Mouse (Mus musculus): ENCODE data around the gene Mpp3. TPM values are rescaled to one million over a fixed set of nuclear protein-coding genes. Genes with fewer than 3 reads are reported as not detected.
A peak's percentile ranks its signal among the peaks of the same experiment; 100 is the strongest.

Gene Mpp3
- polyA plus RNA-seq, 1 experiment, result 3.8 TPM

DNA sequence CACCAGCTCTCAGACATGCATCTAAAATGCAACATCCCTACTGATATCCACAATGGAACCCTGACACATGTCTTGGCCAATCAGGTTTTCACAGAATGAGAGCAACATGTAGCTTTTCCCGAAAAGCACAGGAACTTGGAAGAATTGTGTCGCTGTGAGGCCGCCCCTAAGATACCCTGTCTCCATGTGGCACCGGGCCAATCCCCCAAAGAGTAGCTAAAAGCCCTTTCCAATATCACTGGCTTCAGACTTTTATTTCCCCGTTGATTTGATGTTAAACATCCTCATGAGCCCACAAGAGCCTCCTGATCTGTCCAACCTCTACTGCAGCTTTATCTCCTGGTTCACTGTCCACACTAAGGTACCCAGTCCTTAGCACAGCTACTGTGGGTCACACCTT lies 21.6 kb downstream of the Mpp3 start:
- Histone ChIP-seq H3K9ac (ENCODE audit: low read depth, poor library complexity, severe bottlenecking) (no peak overlapping the region), H3K4me3 (ENCODE audit: low read depth, low read length) (no peak overlapping the region), H3K36me3 (ENCODE audit: control insufficient read depth, insufficient read depth, low read length, poor library complexity, severe bottlenecking) (no peaks in the 10 kb centered on the region), H3K27me3 (ENCODE audit: control insufficient read depth, insufficient read depth, low read length, poor library complexity, severe bottlenecking) (no peaks in the 10 kb centered on the region), H3K9me3 (replicated peaks; ENCODE audit: control insufficient read depth, insufficient read depth, low read length, poor library complexity, severe bottlenecking) (no peaks in the 10 kb centered on the region), H3K27ac (ENCODE audit: insufficient read depth, low read length) (no peak overlapping the region), H3K4me1 (ENCODE audit: control insufficient read depth, insufficient read depth, low read length) (no peaks in the 10 kb centered on the region)
- TF ChIP-seq CTCF (IDR thresholded peaks at IDR 0.05; ENCODE audit: low read depth, low read length), result no peak
- TF ChIP-seq POLR2A (IDR thresholded peaks at IDR 0.05; ENCODE audit: insufficient read depth, low read length), result no peak
- TF ChIP-seq EP300 (IDR thresholded peaks at IDR 0.05; ENCODE audit: insufficient read depth, low read depth, low read length), result no peak

DNA sequence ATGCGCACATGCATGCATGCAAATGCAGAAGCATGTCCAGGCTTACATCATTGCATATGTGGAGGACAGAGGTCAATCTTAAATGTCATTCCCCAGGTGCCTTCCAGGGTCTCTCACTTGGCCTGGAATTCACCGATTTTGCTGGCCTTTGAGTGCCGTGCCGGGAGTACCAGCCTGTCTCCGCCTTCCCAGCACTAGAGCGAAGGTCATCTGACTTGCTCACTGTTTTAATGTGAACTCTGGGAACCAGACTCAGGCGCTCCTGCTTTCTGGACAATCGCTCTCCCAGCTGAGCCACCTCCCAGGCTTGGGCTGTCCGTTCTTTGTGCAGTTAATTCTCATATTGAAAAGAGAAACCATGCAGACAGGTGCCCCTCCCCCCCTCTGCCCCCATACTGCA lies 22.0 kb downstream of the Mpp3 start:
- H3K27me3 ChIP-seq (ENCODE audit: control insufficient read depth, insufficient read depth, low read length, poor library complexity, severe bottlenecking), result no peaks in the 10 kb centered on the region
- no peaks in the 10 kb centered on the region for H3K9me3 ChIP-seq (replicated peaks; ENCODE audit: control insufficient read depth, insufficient read depth, low read length, poor library complexity, severe bottlenecking)
- H3K9ac ChIP-seq (ENCODE audit: low read depth, poor library complexity, severe bottlenecking), result no peak overlapping the region
- no peak overlapping the region for H3K4me3 ChIP-seq (ENCODE audit: low read depth, low read length)
- TF ChIP-seq CTCF (IDR thresholded peaks at IDR 0.05; ENCODE audit: low read depth, low read length) (no peak), POLR2A (IDR thresholded peaks at IDR 0.05; ENCODE audit: insufficient read depth, low read length) (no peak), EP300 (IDR thresholded peaks at IDR 0.05; ENCODE audit: insufficient read depth, low read depth, low read length) (no peak)
- H3K4me1 ChIP-seq (ENCODE audit: control insufficient read depth, insufficient read depth, low read length), result no peaks in the 10 kb centered on the region
- no peaks in the 10 kb centered on the region for H3K36me3 ChIP-seq (ENCODE audit: control insufficient read depth, insufficient read depth, low read length, poor library complexity, severe bottlenecking)
- H3K27ac ChIP-seq (ENCODE audit: insufficient read depth, low read length), result no peak overlapping the region

DNA sequence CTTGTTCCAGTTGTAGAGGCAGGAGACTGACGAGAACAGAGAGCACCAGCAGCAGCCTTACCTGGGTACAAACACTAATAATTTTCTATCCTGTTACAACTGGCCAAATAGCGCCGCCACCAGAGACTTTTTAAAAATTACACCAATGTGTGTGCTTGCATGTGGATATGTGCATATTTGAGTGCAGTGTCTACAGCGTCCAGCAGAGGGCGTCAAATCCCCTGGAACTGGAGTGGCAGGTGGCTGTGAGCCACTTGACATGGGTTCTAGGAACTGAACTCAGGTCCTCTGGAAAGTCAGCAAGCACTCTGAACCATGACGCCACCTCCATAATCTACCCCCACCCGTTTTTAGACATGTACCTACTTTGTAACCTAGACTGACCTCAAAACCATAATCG lies 24.0 kb downstream of the Mpp3 start:
- Histone ChIP-seq H3K4me3 (ENCODE audit: low read depth, low read length) (no peak overlapping the region), H3K9me3 (replicated peaks; ENCODE audit: control insufficient read depth, insufficient read depth, low read length, poor library complexity, severe bottlenecking) (no peaks in the 10 kb centered on the region), H3K4me1 (ENCODE audit: control insufficient read depth, insufficient read depth, low read length) (no peaks in the 10 kb centered on the region), H3K9ac (ENCODE audit: low read depth, poor library complexity, severe bottlenecking) (no peak overlapping the region), H3K27me3 (ENCODE audit: control insufficient read depth, insufficient read depth, low read length, poor library complexity, severe bottlenecking) (no peaks in the 10 kb centered on the region), H3K36me3 (ENCODE audit: control insufficient read depth, insufficient read depth, low read length, poor library complexity, severe bottlenecking) (no peaks in the 10 kb centered on the region), H3K27ac (ENCODE audit: insufficient read depth, low read length) (no peak overlapping the region)
- TF ChIP-seq CTCF (IDR thresholded peaks at IDR 0.05; ENCODE audit: low read depth, low read length), result peak; percentile 68
- no peak for TF ChIP-seq POLR2A (IDR thresholded peaks at IDR 0.05; ENCODE audit: insufficient read depth, low read length)
- no peak for TF ChIP-seq EP300 (IDR thresholded peaks at IDR 0.05; ENCODE audit: insufficient read depth, low read depth, low read length)

DNA sequence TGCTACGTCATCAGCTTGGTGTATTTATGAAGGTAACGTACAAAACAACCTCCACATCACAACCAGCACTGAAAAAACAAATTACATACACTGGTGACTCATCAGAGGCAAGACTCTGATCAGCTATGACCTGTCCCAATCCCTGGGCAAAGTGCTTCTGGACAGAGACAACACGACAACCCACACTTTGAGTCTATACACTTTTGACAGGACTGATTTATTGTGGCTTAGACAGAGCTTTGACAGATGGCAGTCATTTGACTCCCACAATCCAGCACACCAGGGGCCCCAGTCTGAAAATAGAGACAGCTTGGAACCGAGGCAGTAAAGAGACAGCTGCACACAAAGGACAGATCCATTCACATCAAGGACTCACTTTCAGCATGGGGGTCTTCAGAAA lies 28.8 kb downstream of the Mpp3 start:
- H3K27me3 ChIP-seq (ENCODE audit: control insufficient read depth, insufficient read depth, low read length, poor library complexity, severe bottlenecking), result no peaks in the 10 kb centered on the region
- no peak for TF ChIP-seq POLR2A (IDR thresholded peaks at IDR 0.05; ENCODE audit: insufficient read depth, low read length)
- no peak for TF ChIP-seq CTCF (IDR thresholded peaks at IDR 0.05; ENCODE audit: low read depth, low read length)
- TF ChIP-seq EP300 (IDR thresholded peaks at IDR 0.05; ENCODE audit: insufficient read depth, low read depth, low read length), result no peak

DNA sequence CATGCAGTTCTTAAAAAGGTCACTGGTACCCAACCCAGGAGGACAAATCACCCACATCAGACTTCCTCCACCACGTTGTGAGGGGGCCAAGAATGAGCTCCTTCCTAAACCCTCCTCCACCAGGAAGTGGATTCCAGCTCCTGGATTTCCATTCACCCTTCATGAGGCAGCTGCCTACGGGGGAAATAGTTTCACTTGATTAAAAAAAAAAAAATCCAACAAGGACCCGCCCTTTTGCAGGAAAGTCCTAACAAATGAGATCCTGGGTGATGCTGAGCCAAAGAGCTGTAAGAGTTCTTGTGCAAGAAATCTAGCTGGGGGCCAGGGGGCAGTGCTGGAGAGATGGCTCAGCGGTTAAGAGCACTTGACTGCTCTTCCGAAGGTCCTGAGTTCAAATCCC lies 30.0 kb downstream of the Mpp3 start:
- H3K4me1 ChIP-seq (ENCODE audit: control insufficient read depth, insufficient read depth, low read length), result no peaks in the 10 kb centered on the region
- TF ChIP-seq POLR2A (IDR thresholded peaks at IDR 0.05; ENCODE audit: insufficient read depth, low read length) (no peak), EP300 (IDR thresholded peaks at IDR 0.05; ENCODE audit: insufficient read depth, low read depth, low read length) (no peak), CTCF (IDR thresholded peaks at IDR 0.05; ENCODE audit: low read depth, low read length) (no peak)
- no peaks in the 10 kb centered on the region for H3K27me3 ChIP-seq (ENCODE audit: control insufficient read depth, insufficient read depth, low read length, poor library complexity, severe bottlenecking)
- no peak overlapping the region for H3K9ac ChIP-seq (ENCODE audit: low read depth, poor library complexity, severe bottlenecking)
- no peaks in the 10 kb centered on the region for H3K9me3 ChIP-seq (replicated peaks; ENCODE audit: control insufficient read depth, insufficient read depth, low read length, poor library complexity, severe bottlenecking)
- no peaks in the 10 kb centered on the region for H3K36me3 ChIP-seq (ENCODE audit: control insufficient read depth, insufficient read depth, low read length, poor library complexity, severe bottlenecking)
- no peak overlapping the region for H3K27ac ChIP-seq (ENCODE audit: insufficient read depth, low read length)
- H3K4me3 ChIP-seq (ENCODE audit: low read depth, low read length), result no peak overlapping the region

More for the DNA sequence above, 28.8 kb downstream of the Mpp3 start:
- H3K9me3 ChIP-seq (replicated peaks; ENCODE audit: control insufficient read depth, insufficient read depth, low read length, poor library complexity, severe bottlenecking), result no peaks in the 10 kb centered on the region
- no peaks in the 10 kb centered on the region for H3K36me3 ChIP-seq (ENCODE audit: control insufficient read depth, insufficient read depth, low read length, poor library complexity, severe bottlenecking)
- H3K27ac ChIP-seq (ENCODE audit: insufficient read depth, low read length), result no peak overlapping the region
- no peaks in the 10 kb centered on the region for H3K4me1 ChIP-seq (ENCODE audit: control insufficient read depth, insufficient read depth, low read length)
- no peak overlapping the region for H3K4me3 ChIP-seq (ENCODE audit: low read depth, low read length)
- no peak overlapping the region for H3K9ac ChIP-seq (ENCODE audit: low read depth, poor library complexity, severe bottlenecking)

DNA sequence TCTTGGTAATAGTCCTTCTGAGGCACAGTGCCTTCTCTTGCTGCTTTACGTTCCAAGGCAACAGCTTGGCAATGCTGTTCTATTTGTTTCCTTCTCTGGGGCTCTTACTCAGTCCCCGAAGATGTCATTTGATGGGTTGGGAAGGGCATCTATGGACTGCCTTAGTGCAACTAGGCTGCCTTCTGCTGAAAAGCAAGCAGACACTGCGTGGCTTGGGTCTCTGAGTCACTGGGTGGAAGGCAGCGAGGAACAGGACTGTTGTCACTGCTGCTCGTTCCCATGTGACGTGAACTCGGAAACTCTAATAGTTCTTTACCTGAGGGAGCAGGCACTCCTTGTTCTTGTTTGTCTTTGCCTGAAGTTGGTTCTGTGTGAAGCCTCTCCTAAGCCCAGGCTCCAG lies 32.3 kb downstream of the Mpp3 start:
- no peak overlapping the region for H3K4me3 ChIP-seq (ENCODE audit: low read depth, low read length)
- H3K4me1 ChIP-seq (ENCODE audit: control insufficient read depth, insufficient read depth, low read length), result no peaks in the 10 kb centered on the region
- no peak overlapping the region for H3K9ac ChIP-seq (ENCODE audit: low read depth, poor library complexity, severe bottlenecking)
- H3K36me3 ChIP-seq (ENCODE audit: control insufficient read depth, insufficient read depth, low read length, poor library complexity, severe bottlenecking), result no peaks in the 10 kb centered on the region
- TF ChIP-seq EP300 (IDR thresholded peaks at IDR 0.05; ENCODE audit: insufficient read depth, low read depth, low read length), result no peak
- TF ChIP-seq CTCF (IDR thresholded peaks at IDR 0.05; ENCODE audit: low read depth, low read length), result no peak
- no peak for TF ChIP-seq POLR2A (IDR thresholded peaks at IDR 0.05; ENCODE audit: insufficient read depth, low read length)
- H3K27ac ChIP-seq (ENCODE audit: insufficient read depth, low read length), result no peak overlapping the region
- no peaks in the 10 kb centered on the region for H3K27me3 ChIP-seq (ENCODE audit: control insufficient read depth, insufficient read depth, low read length, poor library complexity, severe bottlenecking)
- no peaks in the 10 kb centered on the region for H3K9me3 ChIP-seq (replicated peaks; ENCODE audit: control insufficient read depth, insufficient read depth, low read length, poor library complexity, severe bottlenecking)
